Mouse (Mus musculus) A20 (cell line): ENCODE measurements around the gene Thap11.

Source experiments
- DNase-seq: peaks from one replicate; pipeline ENCODE4 v3.0.0-alpha.2; 2011; ENCODE audit warnings: low read depth, low spot score

Thap11 gene

GRCm38 (mm10) chr8:105900180-105900940, 45.4 kb downstream of the Thap11 start, which contains the start of gene Pskh1:
Pskh1 (plus strand) TSS chr8:105900441.
- DNase-seq, result peak; percentile 95

- peak; percentile 51 for DNase-seq
Observed at GRCm38 (mm10) chr8:105900941-105901616, 46.1 kb downstream of the Thap11 start.
